Mouse (Mus musculus): Measurements from ENCODE around the gene Ift52.

- TF ChIP-seq POLR2A (IDR thresholded peaks at IDR 0.05; ENCODE audit: low read depth, low read length) (no peak), CTCF (conservative IDR thresholded peaks at IDR 0.05; ENCODE audit: insufficient read depth, insufficient read length, low read depth, low read length) (no peak)
Measured at GRCm38 (mm10) chr2:163094909-163095308, 77.8 kb downstream of the Ift52 start.
